Mouse (Mus musculus) midbrain, embryonic 16.5 days (tissue): ENCODE results near the gene Dennd1a. TPM values are rescaled to one million over a fixed set of nuclear protein-coding genes. Genes with fewer than 3 reads are reported as not detected.
A peak's percentile ranks its signal among the peaks of the same experiment; 100 is the strongest.

Experiments used
- ATAC-seq: fragments of 200-750 bp; cut with Nextera tagmentation; 2 replicates; pipeline ENCODE4 v1.8.0; 2017; ENCODE audit warnings: moderate TSS enrichment
- H3K27ac ChIP-seq: fragments of 300-500 bp; sonication (generic); 2 replicates; pipeline ENCODE4 v1.5.1; 2014; ENCODE audit warnings: mild to moderate bottlenecking, low read length, mixed read lengths
- H3K27me3 ChIP-seq: fragments of 300-500 bp; sonication (generic); 2 replicates; pipeline ENCODE4 v1.6.1; 2014; ENCODE audit warnings: low read depth, low read length, mixed read lengths; ENCODE audit not compliant: control insufficient read depth, insufficient read depth
- H3K36me3 ChIP-seq: fragments of 300-500 bp; sonication (generic); 2 replicates; pipeline ENCODE4 v1.6.1; 2014; ENCODE audit warnings: mild to moderate bottlenecking, low read length, moderate library complexity, mixed read lengths; ENCODE audit not compliant: control insufficient read depth, insufficient read depth
- H3K4me1 ChIP-seq: fragments of 300-500 bp; sonication (generic); 2 replicates; pipeline ENCODE4 v1.6.1; 2014; ENCODE audit warnings: mild to moderate bottlenecking, low read length, mixed read lengths; ENCODE audit not compliant: control insufficient read depth, insufficient read depth
- H3K4me2 ChIP-seq: fragments of 300-500 bp; sonication (generic); 2 replicates; pipeline ENCODE4 v1.6.1; 2014; ENCODE audit warnings: mild to moderate bottlenecking, low read length, mixed read lengths
- H3K4me3 ChIP-seq: fragments of 300-500 bp; sonication (generic); 2 replicates; pipeline ENCODE4 v1.5.1; 2014; ENCODE audit warnings: low read depth, mild to moderate bottlenecking, low read length, moderate library complexity, mixed read lengths
- H3K9ac ChIP-seq: fragments of 300-500 bp; sonication (generic); 2 replicates; pipeline ENCODE4 v1.6.1; 2014; ENCODE audit warnings: low read depth, low read length, mixed read lengths
- H3K9me3 ChIP-seq: fragments of 300-500 bp; sonication (generic); replicated peaks from 2 replicates; pipeline ENCODE4 v1.6.1; 2014; ENCODE audit warnings: mild to moderate bottlenecking, low read length, mixed read lengths; ENCODE audit not compliant: control insufficient read depth, poor library complexity, severe bottlenecking
- WGBS: fragments of 180-500 bp; shearing (Covaris S2); extraction: QIAGEN DNeasy Blood & Tissue Kit; methylation state at CpG from one replicate; pipeline ENCODE4 v1.1.7; 2014; 5-methylcytosine and 5-hydroxymethylcytosine counted together
- polyA plus RNA-seq: library from polyadenylated mRNA; unstranded; fragments of >200 nt; fragmentation: Nextera tagmentation; extraction: Ambion mirVana; gene quantifications from 2 replicates; pipeline ENCODE4 v1.2.1, GENCODE M21; 2015

Dennd1a gene
- polyA plus RNA-seq, 1 experiment from 2014 or later, result 21.7 TPM

DNA sequence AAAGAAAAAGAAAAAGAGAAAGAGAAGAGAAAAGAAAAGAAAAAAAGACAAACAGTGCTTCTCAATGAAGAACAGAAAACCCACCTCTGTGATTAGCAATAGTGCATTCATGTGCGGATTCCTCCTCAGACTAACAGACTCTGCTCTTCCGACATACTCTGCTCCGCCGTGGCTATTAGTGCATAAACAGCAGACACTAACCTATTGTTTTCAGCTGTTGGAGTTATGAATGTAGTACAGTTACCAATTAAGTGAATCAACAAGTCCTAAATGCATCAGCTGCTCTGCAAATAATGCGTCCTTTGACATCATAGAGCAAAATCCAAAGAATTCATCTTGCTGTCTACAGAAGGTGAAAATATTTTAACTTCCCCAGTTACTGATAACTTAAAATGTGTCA is 121.2 kb downstream of the Dennd1a start:
- ATAC-seq, result no peak
- 44% methylated on average over 5 of the region's 5 CpGs for WGBS
- no peak overlapping the region for H3K27ac ChIP-seq
- H3K9me3 ChIP-seq, result no peaks in the 10 kb centered on the region
- H3K4me1 ChIP-seq, result no peaks in the 10 kb centered on the region
- no peak overlapping the region for H3K4me2 ChIP-seq
- no peak overlapping the region for H3K4me3 ChIP-seq
- H3K9ac ChIP-seq, result no peak overlapping the region
- no peaks in the 10 kb centered on the region for H3K27me3 ChIP-seq
- no peaks in the 10 kb centered on the region for H3K36me3 ChIP-seq

GRCm38 (mm10) chr2:38164326-38165035 is 122.7 kb downstream of the Dennd1a start:
- H3K9ac ChIP-seq, result no peak overlapping the region
- WGBS, result 53% methylated on average over 5 of the region's 5 CpGs
- ATAC-seq, result no peak
- peaks cover 3% of the 10 kb centered on the region for H3K4me1 ChIP-seq
- no peaks in the 10 kb centered on the region for H3K27me3 ChIP-seq
- H3K27ac ChIP-seq, result no peak overlapping the region
- H3K9me3 ChIP-seq, result no peaks in the 10 kb centered on the region
- no peak overlapping the region for H3K4me3 ChIP-seq
- no peaks in the 10 kb centered on the region for H3K36me3 ChIP-seq
- H3K4me2 ChIP-seq, result no peak overlapping the region

GRCm38 (mm10) chr2:38162486-38162885 is 124.7 kb downstream of the Dennd1a start:
- no peak overlapping the region for H3K4me2 ChIP-seq
- 61% methylated on average over 3 of the region's 3 CpGs for WGBS
- H3K27me3 ChIP-seq, result no peaks in the 10 kb centered on the region
- H3K9ac ChIP-seq, result no peak overlapping the region
- no peaks in the 10 kb centered on the region for H3K36me3 ChIP-seq
- no peaks in the 10 kb centered on the region for H3K9me3 ChIP-seq
- no peak overlapping the region for H3K27ac ChIP-seq
- no peak overlapping the region for H3K4me3 ChIP-seq
- peaks cover 3% of the 10 kb centered on the region for H3K4me1 ChIP-seq
- ATAC-seq, result no peak

GRCm38 (mm10) chr2:38161484-38161883 is 125.7 kb downstream of the Dennd1a start:
- H3K9ac ChIP-seq, result no peak overlapping the region
- no peak overlapping the region for H3K4me3 ChIP-seq
- H3K27me3 ChIP-seq, result no peaks in the 10 kb centered on the region
- H3K9me3 ChIP-seq, result no peaks in the 10 kb centered on the region
- H3K36me3 ChIP-seq, result no peaks in the 10 kb centered on the region
- peaks cover 9% of the 10 kb centered on the region for H3K4me1 ChIP-seq
- no peak overlapping the region for H3K27ac ChIP-seq
- no peak for ATAC-seq
- 86% methylated on average over 1 of the region's 1 CpGs for whole genome bisulfite sequencing
- H3K4me2 ChIP-seq, result no peak overlapping the region

DNA sequence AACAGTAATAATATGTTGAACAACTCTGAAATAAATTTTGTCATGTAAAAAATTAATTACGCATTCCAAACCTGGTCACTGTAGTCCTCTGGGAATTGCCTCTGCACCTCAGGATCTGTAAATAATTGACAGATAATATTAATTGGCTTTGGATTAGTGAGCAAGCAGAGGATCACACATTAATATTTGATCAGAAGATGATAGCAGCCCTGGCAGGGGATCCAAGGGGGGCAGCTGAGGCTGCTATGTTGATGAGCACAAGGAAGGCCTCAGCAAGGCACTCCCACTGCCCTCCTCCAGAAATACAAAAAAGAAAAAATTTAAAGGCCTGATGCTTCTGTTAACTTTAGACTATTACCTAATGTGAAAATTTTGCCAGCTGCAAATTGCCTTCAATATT is 127.5 kb downstream of the Dennd1a start:
- peak; percentile 75; the same call in 1 of the 2 replicates for ATAC-seq
- peaks cover 9% of the 10 kb centered on the region for H3K4me1 ChIP-seq
- no peaks in the 10 kb centered on the region for H3K36me3 ChIP-seq
- H3K9me3 ChIP-seq, result no peaks in the 10 kb centered on the region
- H3K27ac ChIP-seq, result no peak overlapping the region
- WGBS, result 47% methylated on average over 1 of the region's 1 CpGs
- H3K9ac ChIP-seq, result no peak overlapping the region
- H3K4me2 ChIP-seq, result no peak overlapping the region
- H3K4me3 ChIP-seq, result no peak overlapping the region
- H3K27me3 ChIP-seq, result no peaks in the 10 kb centered on the region

DNA sequence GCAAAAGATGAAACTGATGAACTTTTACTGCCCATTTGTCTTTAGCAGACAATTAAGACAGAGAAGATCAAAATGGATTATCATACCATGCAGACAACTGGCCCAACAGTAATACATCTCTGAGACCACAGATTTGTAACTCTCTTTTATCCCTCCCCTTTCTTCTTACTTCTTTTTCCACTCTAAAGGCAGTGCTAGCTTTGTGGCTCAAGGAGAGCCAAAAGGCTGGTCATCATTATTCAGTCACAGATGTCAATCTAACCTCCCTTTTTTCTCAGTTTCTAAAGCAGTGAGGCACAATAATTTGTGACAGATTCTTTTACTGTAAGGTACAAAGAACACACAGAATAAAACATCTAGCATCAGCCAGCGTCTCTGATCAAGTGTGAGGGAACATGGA is 130.2 kb downstream of the Dennd1a start:
- ATAC-seq, result no peak

GRCm38 (mm10) chr2:38156001-38156400 is 131.2 kb downstream of the Dennd1a start:
- no peak overlapping the region for H3K4me3 ChIP-seq
- H3K9ac ChIP-seq, result no peak overlapping the region
- H3K4me2 ChIP-seq, result no peak overlapping the region
- H3K27ac ChIP-seq, result no peak overlapping the region
- ATAC-seq, result no peak
- H3K9me3 ChIP-seq, result no peaks in the 10 kb centered on the region
- H3K36me3 ChIP-seq, result no peaks in the 10 kb centered on the region
- H3K4me1 ChIP-seq, result peaks cover 9% of the 10 kb centered on the region
- no peaks in the 10 kb centered on the region for H3K27me3 ChIP-seq
- WGBS, result 42% methylated on average over 2 of the region's 2 CpGs

More for the DNA sequence above, 130.2 kb downstream of the Dennd1a start:
- H3K27me3 ChIP-seq, result no peaks in the 10 kb centered on the region
- H3K4me2 ChIP-seq, result no peak overlapping the region
- H3K4me1 ChIP-seq, result peaks cover 9% of the 10 kb centered on the region
- no peaks in the 10 kb centered on the region for H3K9me3 ChIP-seq
- no peak overlapping the region for H3K9ac ChIP-seq
- H3K4me3 ChIP-seq, result no peak overlapping the region
- WGBS, result 9% methylated on average over 1 of the region's 1 CpGs
- no peaks in the 10 kb centered on the region for H3K36me3 ChIP-seq
- H3K27ac ChIP-seq, result no peak overlapping the region

- no peak for ATAC-seq
- no peaks in the 10 kb centered on the region for H3K9me3 ChIP-seq
- no peaks in the 10 kb centered on the region for H3K36me3 ChIP-seq
- no peak overlapping the region for H3K4me2 ChIP-seq
- no peak overlapping the region for H3K4me3 ChIP-seq
- H3K4me1 ChIP-seq, result peaks cover 24% of the 10 kb centered on the region
- no peaks in the 10 kb centered on the region for H3K27me3 ChIP-seq
- peak overlapping the region; percentile 25; the same call in 1 of the 2 replicates for H3K27ac ChIP-seq
- H3K9ac ChIP-seq, result no peak overlapping the region
Observed at GRCm38 (mm10) chr2:38144831-38145230, 142.4 kb downstream of the Dennd1a start.

- Histone ChIP-seq H3K27ac (peak overlapping the region; percentile 25), H3K4me2 (no peak overlapping the region), H3K36me3 (no peaks in the 10 kb centered on the region), H3K9me3 (no peaks in the 10 kb centered on the region), H3K4me1 (peaks cover 26% of the 10 kb centered on the region), H3K9ac (no peak overlapping the region), H3K4me3 (no peak overlapping the region), H3K27me3 (no peaks in the 10 kb centered on the region)
- WGBS, result 10% methylated on average over 8 of the region's 8 CpGs
- ATAC-seq, result peak; percentile 82
Observed at GRCm38 (mm10) chr2:38144067-38144779, 143.0 kb downstream of the Dennd1a start.
